Mouse (Mus musculus) embryonic stem cell, embryonic (primary cell): ENCODE data around the gene Extl1.
"Not testable (repeated sequence)": the region's sequence is repeated elsewhere in the genome, so short reads cannot be mapped to it uniquely, and the experiment has no call there.

Experiments used
- CTCF ChIA-PET, 4 experiments: fragments of 300-600 bp in 2 of 4; fragments of 350-600 bp in 2 of 4; sonication (Branson Sonifier 250); formaldehyde crosslinking; loops; one replicate each; lab custom pipeline; 2022; ENCODE audit warnings: inconsistent platforms in 2 of 4; lab: Charles Lee
- POLR2A ChIA-PET, 4 experiments: fragments of 300-600 bp in 2 of 4; fragments of 350-600 bp in 2 of 4; sonication (Branson Sonifier 250); formaldehyde crosslinking; loops; one replicate each; lab custom pipeline; 2022; ENCODE audit warnings: antibody characterized with exemption in 4 of 4, inconsistent platforms in 1 of 4; lab: Charles Lee

Gene Extl1

DNA sequence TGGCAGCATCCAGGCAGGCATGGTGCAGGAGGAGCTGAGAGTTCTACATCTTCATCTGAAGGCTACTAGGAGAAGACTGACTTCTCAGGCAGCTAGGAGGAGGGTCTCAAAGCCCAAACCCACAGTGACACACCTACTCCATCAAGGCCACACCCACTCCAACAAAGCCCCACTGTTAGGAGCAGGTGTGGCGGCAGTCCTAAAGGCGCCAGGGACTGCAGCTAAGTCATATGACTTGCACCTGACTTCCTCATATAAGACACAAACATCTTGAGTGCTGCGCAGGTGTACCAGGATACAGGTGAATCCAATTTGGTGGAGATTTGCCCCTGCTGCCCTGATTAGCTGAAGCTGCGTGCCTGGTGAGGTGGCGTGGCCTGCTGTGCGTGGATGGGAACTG is at the start of gene Extl1:
Extl1 (minus strand) TSS at position 101 of the 400 bp plus-strand sequence.
- CTCF ChIA-PET = not testable (repeated sequence)
- POLR2A ChIA-PET = interaction anchor here in 1 of 4 experiments (0.7 to 1.1 kb wide), 3 partner anchors 12 to 196 kb away, joined by 3 read pairs; partner anchors contain the start of gene Cep85

DNA sequence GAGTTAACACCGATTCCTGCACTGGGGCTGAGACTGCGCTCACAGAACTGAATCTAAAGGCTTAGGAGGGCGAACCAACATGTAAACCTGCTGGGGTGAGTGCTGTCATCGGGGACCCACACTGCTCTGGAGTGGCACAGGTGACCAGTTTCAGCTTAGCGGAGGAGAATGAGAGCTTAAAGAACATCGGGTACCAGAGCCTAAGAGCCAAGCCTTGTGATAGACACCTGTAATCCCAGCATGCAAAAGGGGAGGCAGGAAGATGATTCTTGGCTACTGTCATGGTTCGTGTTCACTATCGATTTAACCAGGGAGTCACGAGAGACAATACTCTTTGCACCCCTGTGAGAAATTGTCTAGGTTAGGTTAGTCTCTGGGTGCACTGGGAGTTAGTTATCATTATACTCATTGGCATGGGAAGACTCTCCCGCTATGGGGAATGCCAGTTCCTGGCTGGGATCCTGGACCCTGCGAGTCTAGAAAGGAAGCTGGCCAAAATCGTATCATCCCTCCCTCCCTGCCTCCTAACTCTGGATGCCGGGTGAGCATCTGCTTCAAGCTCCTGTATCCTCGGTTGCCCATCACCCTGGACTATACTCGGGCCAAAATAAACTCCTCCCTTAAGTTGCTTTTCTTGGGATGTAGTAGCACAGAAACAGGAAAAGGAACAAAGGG is 49.2 kb upstream of the Extl1 start:
- ChIA-PET CTCF (interaction anchor here in 1 of 4 experiments (0.9 kb wide), 1 partner anchor 45 kb away, joined by 3 read pairs; no protein-coding TSS in a partner anchor), POLR2A (interaction anchor here in 1 of 4 experiments (0.6 to 3.1 kb wide), 4 partner anchors 18 to 45 kb away, joined by 3 to 9 read pairs (median 4); no protein-coding TSS in a partner anchor)

- POLR2A ChIA-PET = interaction anchor here in 3 of 4 experiments (0.6 to 2.2 kb wide), 19 partner anchors 9 to 80 kb away, joined by 3 to 12 read pairs (median 5); partner anchors contain the start of genes Stmn1 (in 2 of the 3), Aunip (in 1 of the 3) and Pafah2 (in 1 of the 3)
- CTCF ChIA-PET = interaction anchor here in 3 of 4 experiments (0.6 to 2.0 kb wide), 11 partner anchors 14 to 99 kb away, joined by 3 to 8 read pairs (median 4); partner anchors contain the start of gene Pafah2 (in 2 of the 3)
These were observed 46.8 kb upstream of the Extl1 start for GRCm38 (mm10) chr4:134430381-134431004.

DNA sequence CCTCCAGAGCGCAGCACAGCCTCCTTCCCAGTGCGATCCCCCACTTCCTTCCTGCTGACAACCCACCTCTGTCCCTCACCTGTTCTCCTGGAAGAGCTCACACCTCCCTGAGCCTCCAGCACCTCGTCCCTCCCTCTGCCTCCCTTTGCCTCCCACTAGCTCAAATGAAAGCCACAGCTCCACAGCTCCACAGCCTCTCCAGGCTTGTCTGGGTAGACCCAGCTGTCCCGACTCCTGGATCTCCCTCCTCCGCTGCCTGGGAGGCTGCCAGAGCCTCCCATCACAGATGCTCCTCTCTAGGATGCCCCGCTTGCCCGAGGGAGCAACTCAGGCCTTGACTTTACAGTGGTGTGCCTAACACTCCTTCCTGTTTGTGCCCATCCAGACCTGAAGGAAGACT is 41.4 kb upstream of the Extl1 start:
- CTCF ChIA-PET = interaction anchor here in 2 of 4 experiments (0.6 to 1.2 kb wide), 5 partner anchors 10 to 862 kb away, joined by 3 to 5 read pairs (median 3); no protein-coding TSS in a partner anchor
- POLR2A ChIA-PET = interaction anchor here in 2 of 4 experiments (0.7 to 1.9 kb wide), 12 partner anchors 9 to 46 kb away, joined by 3 to 5 read pairs (median 4); partner anchors contain the start of gene Stmn1 (in 1 of the 2)

- ChIA-PET POLR2A (interaction anchor here in 1 of 4 experiments (0.5 to 1.9 kb wide), 4 partner anchors 16 to 193 kb away, joined by 3 to 5 read pairs (median 4); no protein-coding TSS in a partner anchor), CTCF (interaction anchor here in 2 of 4 experiments (0.6 to 0.8 kb wide), 2 partner anchors 13 to 31 kb away, joined by 3 to 4 read pairs; no protein-coding TSS in a partner anchor)
These were observed 40.3 kb upstream of the Extl1 start for GRCm38 (mm10) chr4:134423949-134424348.

DNA sequence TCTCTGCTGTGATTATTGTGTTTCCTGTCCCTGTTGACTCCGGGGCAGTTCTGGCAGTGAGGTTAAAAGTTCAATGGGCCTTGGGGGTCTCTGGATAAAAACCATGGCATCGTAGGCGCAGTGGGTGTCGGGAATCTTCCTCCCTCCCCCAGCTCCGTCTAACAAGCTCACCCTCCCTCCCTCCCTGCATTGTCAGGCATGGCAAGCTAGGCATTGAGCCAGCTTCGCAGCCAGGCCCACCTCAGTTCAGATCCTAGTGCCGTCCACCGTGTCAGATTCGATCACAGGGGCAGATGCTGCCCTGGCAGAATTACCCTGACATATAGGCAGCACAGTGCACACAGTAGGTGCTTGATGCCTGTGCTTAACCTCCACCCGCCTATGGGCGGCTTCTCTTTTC is 38.3 kb upstream of the Extl1 start:
- CTCF ChIA-PET = no interaction called here
- POLR2A ChIA-PET = no interaction called here

DNA sequence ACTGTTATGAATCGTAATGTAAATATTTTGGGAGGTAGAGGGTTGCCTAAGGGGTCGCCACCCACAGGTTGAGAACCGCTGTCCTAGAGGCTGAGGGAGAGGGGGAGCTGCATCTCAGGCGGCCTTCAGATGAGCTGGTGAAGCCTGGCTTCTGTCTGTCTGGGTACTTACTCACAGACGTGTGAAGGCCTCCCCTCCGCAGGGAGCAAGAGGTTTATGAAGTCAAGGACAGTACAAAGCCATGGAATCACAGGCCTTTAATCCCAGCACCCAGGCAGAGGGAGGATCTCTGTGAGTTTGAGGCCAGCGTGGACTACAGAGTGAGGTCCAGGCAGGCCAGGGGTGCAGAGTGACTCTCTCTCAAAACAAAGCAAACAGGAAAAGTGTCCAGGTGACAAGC is 33.5 kb upstream of the Extl1 start:
- CTCF ChIA-PET = interaction anchor here in 3 of 4 experiments (0.9 to 13.8 kb wide), 9 partner anchors 10 to 61 kb away, joined by 3 to 213 read pairs (median 8); partner anchors contain the start of gene Pafah2 (in 2 of the 3)

GRCm38 (mm10) chr4:134416602-134417001 is 33.0 kb upstream of the Extl1 start:
- POLR2A ChIA-PET = interaction anchor here in 3 of 4 experiments (0.6 to 15.3 kb wide), 18 partner anchors 8 to 130 kb away, joined by 3 to 261 read pairs (median 4); partner anchors contain the start of genes Stmn1 (in 3 of the 3), Pafah2 (in 2 of the 3) and Aunip (in 1 of the 3)
- CTCF ChIA-PET = interaction anchor here in 3 of 4 experiments (0.6 to 13.8 kb wide), 13 partner anchors 9 to 61 kb away, joined by 3 to 213 read pairs (median 5); partner anchors contain the start of gene Pafah2 (in 2 of the 3)

More for the DNA sequence above, 33.5 kb upstream of the Extl1 start:
- POLR2A ChIA-PET = interaction anchor here in 2 of 4 experiments (0.6 to 15.3 kb wide), 9 partner anchors 8 to 130 kb away, joined by 3 to 261 read pairs (median 4); partner anchors contain the start of genes Stmn1 (in 2 of the 2) and Aunip (in 1 of the 2)

GRCm38 (mm10) chr4:134416177-134416576 is 32.5 kb upstream of the Extl1 start:
- POLR2A ChIA-PET = interaction anchor here in 3 of 4 experiments (0.6 to 15.3 kb wide), 21 partner anchors 8 to 129 kb away, joined by 3 to 261 read pairs (median 5); partner anchors contain the start of genes Stmn1 (in 3 of the 3), Pafah2 (in 2 of the 3), Aunip (in 1 of the 3) and Paqr7 (in 1 of the 3)
- CTCF ChIA-PET = interaction anchor here (0.6 to 13.8 kb wide), 14 partner anchors 9 to 62 kb away, joined by 3 to 213 read pairs (median 4); partner anchors contain the start of gene Pafah2 (in 2 of the 4)

DNA sequence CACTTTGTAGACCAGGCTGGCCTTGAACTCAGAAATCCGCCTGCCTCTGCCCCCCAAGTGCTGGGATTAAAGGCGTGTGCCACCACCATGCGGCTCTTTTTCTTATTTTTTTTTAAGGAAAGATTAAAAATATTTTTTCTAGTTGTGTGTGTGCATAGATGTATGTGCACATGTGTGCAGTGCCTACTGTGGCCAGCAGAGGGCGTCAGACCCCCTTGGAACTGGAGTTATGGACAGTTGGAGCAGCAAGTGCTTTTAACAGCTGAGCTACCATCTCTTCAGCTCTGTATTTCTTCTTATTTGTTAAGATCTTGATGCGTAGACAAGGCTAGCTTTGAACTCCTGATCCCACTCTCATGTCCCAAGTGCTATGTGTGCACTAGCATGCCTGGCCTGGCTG is 25.6 kb upstream of the Extl1 start:
- ChIA-PET POLR2A (interaction anchor here in 3 of 4 experiments (0.6 to 15.3 kb wide), 13 partner anchors 8 to 118 kb away, joined by 3 to 261 read pairs (median 4); partner anchors contain the start of genes Pafah2 (in 2 of the 3), Stmn1 (in 2 of the 3) and Aunip (in 1 of the 3)), CTCF (interaction anchor here (0.5 to 13.8 kb wide), 37 partner anchors 8 to 1022 kb away, joined by 3 to 213 read pairs (median 4); partner anchors contain the start of genes Pafah2 (in 3 of the 4) and Cep85 (in 1 of the 4))

DNA sequence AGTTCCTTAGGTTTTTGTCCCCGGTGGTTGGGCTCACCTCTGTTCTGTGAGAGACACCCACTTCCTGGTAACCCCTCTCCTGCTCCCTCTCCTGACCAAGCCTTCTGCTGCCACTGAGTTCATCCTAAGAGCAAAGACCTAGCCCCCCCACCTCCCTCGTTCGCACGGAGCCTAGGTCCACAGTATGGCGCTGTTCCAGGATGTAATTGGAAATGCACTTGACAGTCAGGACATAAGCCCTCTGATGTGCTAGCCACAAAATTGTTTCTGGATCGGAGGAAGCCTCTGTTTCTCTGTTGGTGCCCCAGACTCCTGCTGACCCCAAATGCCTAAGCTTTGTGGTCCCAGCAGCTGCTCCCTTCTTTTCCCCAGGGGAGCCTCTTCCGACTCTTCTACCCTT is 20.1 kb upstream of the Extl1 start:
- ChIA-PET POLR2A (interaction anchor here in 2 of 4 experiments (1.3 to 2.0 kb wide), 3 partner anchors 42 to 74 kb away, joined by 3 to 12 read pairs (median 4); no protein-coding TSS in a partner anchor), CTCF (interaction anchor here in 3 of 4 experiments (0.6 to 1.5 kb wide), 5 partner anchors 11 to 139 kb away, joined by 3 to 6 read pairs (median 3); no protein-coding TSS in a partner anchor)

- POLR2A ChIA-PET = interaction anchor here in 3 of 4 experiments (0.6 to 3.1 kb wide), 18 partner anchors 9 to 1317 kb away, joined by 3 to 30 read pairs (median 4); partner anchors contain the start of genes Stmn1 (in 2 of the 3) and Sh3bgrl3 (in 1 of the 3)
- CTCF ChIA-PET = interaction anchor here in 3 of 4 experiments (0.6 to 2.7 kb wide), 8 partner anchors 10 to 382 kb away, joined by 3 to 16 read pairs (median 4); no protein-coding TSS in a partner anchor
These were observed 19.1 kb upstream of the Extl1 start for GRCm38 (mm10) chr4:134402571-134403262.

DNA sequence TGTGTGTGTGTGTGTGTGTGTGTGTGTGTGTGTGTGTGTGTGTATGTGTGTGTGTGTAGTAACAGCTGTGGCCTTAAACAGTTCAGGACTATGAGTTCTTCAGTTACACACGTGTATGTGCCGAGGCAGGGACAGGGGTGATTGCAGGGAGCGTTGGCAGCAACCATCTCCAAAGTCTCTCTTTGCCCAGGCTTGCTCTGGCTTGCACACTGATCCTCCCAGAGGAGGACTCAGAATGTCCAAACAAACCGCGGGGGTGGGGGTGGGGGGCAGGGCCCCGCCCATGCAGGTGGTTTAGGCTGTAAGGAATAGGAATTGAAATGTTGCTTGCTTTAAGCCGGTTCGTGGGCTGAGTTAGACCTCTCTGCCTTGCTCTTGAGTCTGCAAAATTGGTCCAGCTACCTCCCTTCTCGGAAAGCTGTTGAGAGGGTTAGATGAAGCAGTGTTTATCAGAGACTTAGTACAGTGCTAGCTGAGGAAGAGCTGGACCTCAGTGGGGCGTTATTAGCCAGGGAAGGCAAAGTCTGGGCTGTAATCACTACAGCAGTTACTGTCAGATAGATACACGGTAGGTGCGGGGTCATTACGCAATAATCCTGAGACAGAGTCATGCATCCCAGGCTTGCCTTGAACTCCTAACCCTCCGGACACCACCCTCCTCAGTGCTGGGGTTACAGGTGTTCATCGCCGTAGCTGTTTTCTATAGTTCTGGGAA is 18.4 kb upstream of the Extl1 start:
- CTCF ChIA-PET = interaction anchor here in 3 of 4 experiments (0.6 to 2.7 kb wide), 16 partner anchors 8 to 497 kb away, joined by 3 to 16 read pairs (median 4); no protein-coding TSS in a partner anchor
- POLR2A ChIA-PET = interaction anchor here (0.6 to 10.1 kb wide), 46 partner anchors 9 to 1225 kb away, joined by 3 to 181 read pairs (median 4); partner anchors contain the start of genes Aunip (in 2 of the 4), Stmn1 (in 2 of the 4), Mtfr1l (in 1 of the 4) and Rsrp1 (in 1 of the 4)

DNA sequence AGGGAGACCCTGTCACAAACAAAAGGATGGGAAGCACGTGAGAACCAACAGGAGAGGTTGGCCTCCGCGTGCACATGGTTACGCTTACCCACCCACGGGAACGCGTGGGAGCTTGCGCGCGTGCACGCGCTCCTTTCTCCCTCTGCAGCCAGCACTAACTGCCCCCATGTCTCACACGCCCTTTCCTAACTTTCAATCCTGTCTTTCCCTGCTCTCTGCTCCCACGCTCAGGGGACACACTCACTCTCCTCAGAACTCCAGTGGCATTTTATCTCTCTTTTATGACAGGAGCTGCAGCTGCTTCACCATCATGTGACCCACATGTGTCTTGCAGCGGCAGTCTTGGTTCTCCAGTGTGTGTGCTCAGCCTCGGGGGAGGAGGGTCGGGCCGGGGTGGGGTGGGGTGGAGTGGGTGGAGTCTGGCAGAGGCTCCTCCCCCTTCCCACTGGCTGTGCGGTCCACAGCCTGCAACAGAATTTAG is 17.6 kb upstream of the Extl1 start:
- ChIA-PET CTCF (interaction anchor here (0.6 to 2.7 kb wide), 25 partner anchors 8 to 1402 kb away, joined by 3 to 16 read pairs (median 3); no protein-coding TSS in a partner anchor), POLR2A (interaction anchor here (0.5 to 10.1 kb wide), 59 partner anchors 8 to 1502 kb away, joined by 3 to 181 read pairs (median 4); partner anchors contain the start of genes Aunip (in 2 of the 4), Stmn1 (in 2 of the 4), Mtfr1l (in 1 of the 4) and Paqr7 (in 1 of the 4))

DNA sequence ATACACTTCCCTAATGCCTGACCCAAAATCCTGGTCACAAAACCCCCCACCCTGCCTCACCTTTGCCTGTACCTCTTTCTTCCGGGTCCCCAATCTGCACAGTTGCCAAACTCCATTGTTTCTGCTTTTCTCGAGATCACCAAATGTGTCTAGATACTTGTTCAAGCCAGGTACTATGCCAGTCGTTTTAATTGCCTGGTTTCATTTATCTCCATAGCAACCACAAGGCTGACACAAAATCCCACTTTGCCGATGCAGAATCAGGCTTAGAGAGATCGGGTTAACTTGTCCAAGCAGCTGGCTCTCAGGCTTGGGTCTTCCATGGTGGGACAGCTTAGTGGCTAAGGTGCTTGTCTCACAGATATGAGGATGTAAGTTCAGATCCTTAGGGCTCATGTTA is 16.6 kb upstream of the Extl1 start:
- CTCF ChIA-PET = interaction anchor here in 3 of 4 experiments (0.7 to 2.7 kb wide), 7 partner anchors 9 to 618 kb away, joined by 3 to 16 read pairs (median 4); no protein-coding TSS in a partner anchor
- POLR2A ChIA-PET = interaction anchor here in 3 of 4 experiments (0.8 to 10.1 kb wide), 21 partner anchors 10 to 1150 kb away, joined by 3 to 181 read pairs (median 4); partner anchors contain the start of genes Aunip (in 2 of the 3), Stmn1 (in 2 of the 3), Mtfr1l (in 1 of the 3) and Paqr7 (in 1 of the 3)
